Mouse (Mus musculus) liver, embryonic 14 days (tissue): Measurements from ENCODE around the gene Kif18b. TPM values are rescaled to one million over a fixed set of nuclear protein-coding genes. Genes with fewer than 3 reads are reported as not detected.

Experiments used
- polyA plus RNA-seq: library from polyadenylated mRNA; depleted of rRNA; stranded (reverse); fragments of >200 nt; gene quantifications from 2 replicates; pipeline ENCODE4 v1.2.3, GENCODE M21; 2012; rRNA removed

Kif18b gene
- 18.8 and 19.6 TPM in 2 replicates for polyA plus RNA-seq

GRCm38 (mm10) chr11:102924557-102925350, at the start of gene Kif18b:
Kif18b (minus strand) TSS chr11:102925124.

DNA sequence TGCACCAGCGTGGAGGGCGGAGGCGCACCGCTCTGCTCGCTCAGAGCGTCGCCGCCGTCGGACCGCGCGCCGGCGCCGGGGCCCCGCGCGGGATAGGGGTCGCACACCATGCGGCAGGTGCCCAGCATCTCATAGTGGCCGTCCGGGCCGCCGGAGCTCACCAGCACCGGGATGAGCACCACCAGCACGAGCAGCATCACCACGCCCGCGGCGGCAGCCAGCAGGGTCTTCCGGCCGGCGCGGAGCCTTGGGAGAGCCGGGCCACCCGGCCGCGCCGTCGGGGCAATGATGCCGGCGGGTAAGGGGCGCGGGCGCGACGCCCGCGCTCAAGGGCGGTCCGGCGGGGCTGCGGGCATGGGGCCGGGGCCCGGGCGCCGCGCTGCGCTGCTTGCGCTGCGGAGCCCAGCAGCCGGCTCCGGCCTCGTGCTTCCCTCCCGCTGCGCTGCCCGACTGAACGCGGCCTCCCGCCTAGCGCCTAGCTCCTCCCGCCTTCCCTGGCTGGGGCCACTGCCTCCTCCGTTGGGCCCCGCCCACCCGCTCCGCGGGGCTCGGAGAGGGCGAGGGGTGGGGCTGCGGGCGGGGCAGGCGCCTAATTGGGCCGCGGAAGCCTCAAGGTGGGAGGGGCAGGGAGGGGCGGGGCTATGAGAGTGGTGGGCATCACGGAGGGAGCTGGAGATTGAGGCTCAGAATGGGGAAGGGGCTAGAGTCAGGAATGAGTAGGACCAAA, 21.5 kb upstream of the Kif18b start, which contains the start of gene C1ql1:
TSS of gene C1ql1 (minus strand) at position 424 of the 727 bp plus-strand sequence.

DNA sequence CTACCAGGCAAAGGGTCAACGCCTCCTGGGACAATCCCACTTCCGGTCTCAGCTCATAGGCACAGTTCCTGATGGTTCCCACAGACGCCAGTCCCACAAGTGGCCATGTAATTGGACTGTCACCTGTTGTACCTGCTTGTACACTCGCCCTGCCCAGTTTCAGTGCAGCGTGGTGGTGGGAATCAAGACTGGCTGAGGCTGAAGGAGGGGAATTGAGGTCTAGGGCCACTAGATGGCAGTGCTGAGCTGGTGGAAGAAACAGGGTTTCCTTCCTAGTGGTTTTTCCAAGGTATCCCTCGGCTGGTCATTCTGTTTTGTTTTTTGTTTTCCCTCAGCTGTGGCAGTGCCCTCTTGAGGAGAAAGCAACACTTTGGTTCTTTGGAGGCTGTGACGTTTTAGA, 24.2 kb downstream of the Kif18b start, which contains the start of gene Gfap:
TSS of gene Gfap (minus strand) at position 150 of the 400 bp plus-strand sequence.

DNA sequence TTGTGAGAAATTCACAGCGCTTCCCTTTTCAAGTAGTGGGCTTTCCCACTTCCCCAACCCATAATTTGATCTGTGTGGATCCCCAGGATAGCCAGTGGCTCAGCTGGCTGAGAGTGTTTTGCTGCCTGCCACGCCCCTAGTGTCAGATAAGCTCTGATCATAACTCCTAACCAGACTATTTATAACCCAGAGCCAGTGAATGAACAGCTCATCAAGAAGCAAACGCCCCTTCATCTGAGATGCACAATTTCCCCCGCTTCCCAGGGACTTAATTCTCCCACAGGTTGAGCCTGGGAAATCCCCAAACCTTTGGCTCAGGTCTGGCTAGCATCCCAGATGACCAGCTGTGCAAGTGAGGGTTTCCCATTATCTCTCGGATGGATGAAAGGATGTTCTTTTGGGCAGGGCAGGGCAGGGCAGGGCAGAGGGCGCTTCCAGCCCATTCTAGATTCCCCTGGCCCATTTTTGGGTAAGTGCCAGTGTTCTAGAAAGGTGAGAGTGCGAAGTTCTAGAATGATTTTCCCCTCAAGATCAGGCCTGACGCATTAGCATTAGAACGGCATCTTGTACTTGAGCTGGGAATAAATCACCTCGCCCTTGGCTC, 40.2 kb downstream of the Kif18b start, which contains the start of gene Fam187a:
TSS of gene Fam187a (plus strand) at position 554 of the 604 bp plus-strand sequence.

DNA sequence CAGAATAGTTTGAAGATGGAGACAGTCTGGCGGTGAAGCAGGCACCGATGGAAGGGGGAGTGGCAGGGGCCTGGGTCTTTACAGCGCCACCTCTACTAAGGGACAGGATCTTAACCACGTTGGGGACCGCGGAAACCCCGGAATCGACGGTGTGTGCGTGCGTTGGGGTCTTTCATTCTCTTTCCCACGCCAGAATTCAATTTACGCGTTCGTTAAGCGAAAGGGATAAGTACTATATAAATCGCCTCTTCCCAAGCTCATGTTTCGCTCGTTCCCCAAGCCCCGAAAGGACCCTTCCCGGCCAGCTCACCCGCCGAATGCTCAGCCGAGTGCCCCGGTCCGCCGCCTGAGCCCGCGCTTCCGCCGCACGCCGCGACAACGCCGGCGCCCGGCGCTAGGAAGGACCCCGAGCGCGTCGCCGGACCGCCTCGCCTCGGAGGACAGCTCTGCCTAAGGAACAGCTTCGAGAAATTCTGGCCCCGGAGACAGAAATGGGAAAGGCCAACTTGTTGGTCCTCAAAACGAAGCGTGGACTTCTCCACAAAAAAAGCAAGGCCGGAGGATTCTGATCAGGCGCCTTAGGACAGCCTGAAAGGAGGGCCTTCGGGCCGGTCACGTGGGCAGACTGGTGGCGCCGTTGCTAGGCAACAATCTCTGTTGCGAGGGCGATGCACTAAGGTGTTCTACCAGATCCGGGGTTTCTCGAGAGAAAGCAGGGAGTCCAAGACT, 44.2 kb downstream of the Kif18b start, which contains the start of the genes Eftud2 and Ccdc103:
TSS of gene Eftud2 (minus strand) at position 401 of the 729 bp plus-strand sequence.
TSS of gene Ccdc103 (plus strand) at position 620 of the 729 bp plus-strand sequence.

Other genes starting within 250 kb of the Kif18b start
- 8.0 and 8.1 TPM in 2 replicates for gene Ccdc43, start 227.3 kb downstream of the Kif18b start, polyA plus RNA-seq
- 0.25 TPM in 2 replicates for gene Adam11, start 163.7 kb downstream of the Kif18b start, polyA plus RNA-seq
- gene Gjc1, start 105.4 kb downstream of the Kif18b start, polyA plus RNA-seq, result 1.6 and 1.9 TPM in 2 replicates
- not detected in 2 replicates for gene Higd1b, start 89.3 kb downstream of the Kif18b start, polyA plus RNA-seq
- gene Eftud2, start 44.1 kb downstream of the Kif18b start, polyA plus RNA-seq, result 47.1 and 52.6 TPM in 2 replicates
- 0.35 and 0.71 TPM in 2 replicates for gene Ccdc103, start 43.9 kb downstream of the Kif18b start, polyA plus RNA-seq
- gene Fam187a, start 40.0 kb downstream of the Kif18b start, polyA plus RNA-seq, result 0.01 TPM in 1 of 2 replicates, not detected in the other
- gene Gfap, start 24.2 kb downstream of the Kif18b start, polyA plus RNA-seq, result 12.3 and 14.0 TPM in 2 replicates
- 0.09 and 0.14 TPM in 2 replicates for gene C1ql1, start 21.6 kb upstream of the Kif18b start, polyA plus RNA-seq
- gene Nmt1, start 103.1 kb upstream of the Kif18b start, polyA plus RNA-seq, result 19.7 and 25.3 TPM in 2 replicates
- 23.4 and 26.8 TPM in 2 replicates for gene Dcakd, start 103.2 kb upstream of the Kif18b start, polyA plus RNA-seq
- 0.30 and 0.33 TPM in 2 replicates for gene Plcd3, start 176.5 kb upstream of the Kif18b start, polyA plus RNA-seq
- gene Acbd4, start 176.6 kb upstream of the Kif18b start, polyA plus RNA-seq, result 26.2 and 27.6 TPM in 2 replicates
- gene Hexim1, start 191.1 kb upstream of the Kif18b start, polyA plus RNA-seq, result 10.6 and 11.8 TPM in 2 replicates
- gene Hexim2, start 207.3 kb upstream of the Kif18b start, polyA plus RNA-seq, result 3.1 and 3.4 TPM in 2 replicates
- 2.7 and 3.7 TPM in 2 replicates for gene Fmnl1, start 246.0 kb upstream of the Kif18b start, polyA plus RNA-seq